Mouse (Mus musculus) intestine, embryonic 14.5 days (tissue): ENCODE measurements around the gene Mrps21. TPM values are rescaled to one million over a fixed set of nuclear protein-coding genes. Genes with fewer than 3 reads are reported as not detected.
"Not testable (repeated sequence)": the region's sequence is repeated elsewhere in the genome, so short reads cannot be mapped to it uniquely, and the experiment has no call there.

ENCODE experiments used
- ATAC-seq: fragments of 200-750 bp; cut with Nextera tagmentation; replicated peaks from 2 replicates; pipeline ENCODE4 v1.8.0; 2017; ENCODE audit warnings: low read depth, moderate number of reproducible peaks, moderate TSS enrichment, moderate library complexity; ENCODE audit not compliant: low FRiP score, low TSS enrichment
- DNase-seq: peaks from one replicate; pipeline ENCODE4 v3.0.0-alpha.2; 2018; ENCODE audit warnings: low spot score
- H3K27ac ChIP-seq: fragments of 300-500 bp; sonication (generic); 2 replicates; pipeline ENCODE4 v1.5.1; 2014; ENCODE audit warnings: low read depth, mild to moderate bottlenecking, control low read depth
- H3K27me3 ChIP-seq: fragments of 300-500 bp; sonication (generic); replicated peaks from 2 replicates; pipeline ENCODE4 v1.6.1; 2014; ENCODE audit warnings: low read length, control low read depth; ENCODE audit not compliant: control insufficient read depth, insufficient read depth
- H3K36me3 ChIP-seq: fragments of 300-500 bp; sonication (generic); 2 replicates; pipeline ENCODE4 v1.6.1; 2014; ENCODE audit warnings: low read length, control low read depth; ENCODE audit not compliant: control insufficient read depth, insufficient read depth
- H3K4me1 ChIP-seq: fragments of 300-500 bp; sonication (generic); replicated peaks from 2 replicates; pipeline ENCODE4 v1.6.1; 2014; ENCODE audit warnings: low read length, control low read depth, mixed read lengths; ENCODE audit not compliant: control insufficient read depth, insufficient read depth
- H3K4me2 ChIP-seq: fragments of 300-500 bp; sonication (generic); 2 replicates; pipeline ENCODE4 v1.6.1; 2014; ENCODE audit warnings: low read length
- H3K4me3 ChIP-seq: fragments of 300-500 bp; sonication (generic); 2 replicates; pipeline ENCODE4 v1.5.1; 2014; ENCODE audit warnings: low read depth, low read length, control low read depth, mixed read lengths
- H3K9ac ChIP-seq: fragments of 300-500 bp; sonication (generic); 2 replicates; pipeline ENCODE4 v1.6.1; 2014; ENCODE audit warnings: mild to moderate bottlenecking, low read length
- H3K9me3 ChIP-seq: fragments of 300-500 bp; sonication (generic); 2 replicates; pipeline ENCODE4 v1.6.1; 2016; ENCODE audit warnings: low read length, control low read depth; ENCODE audit not compliant: control insufficient read depth
- WGBS: fragments of 180-500 bp; shearing (Covaris S2); extraction: QIAGEN DNeasy Blood & Tissue Kit; methylation state at CpG from one replicate; pipeline ENCODE4 v1.1.7; 2014; 5-methylcytosine and 5-hydroxymethylcytosine counted together
- polyA plus RNA-seq: library from polyadenylated mRNA; unstranded; fragments of >200 nt; fragmentation: Nextera tagmentation; extraction: Ambion mirVana; gene quantifications from 2 replicates; pipeline ENCODE4 v1.2.1, GENCODE M21; 2014

The Mrps21 gene
- polyA plus RNA-seq, 1 experiment from 2014 or later: 343 TPM

GRCm38 (mm10) chr3:95865050-95865449 lies 6.3 kb downstream of the Mrps21 start:
- ATAC-seq (no peak), DNase-seq (no peak)
- H3K9me3 ChIP-seq: no peaks in the 10 kb centered on the region
- H3K4me2 ChIP-seq: no peak overlapping the region
- H3K9ac ChIP-seq: no peak overlapping the region
- no peaks in the 10 kb centered on the region for H3K4me1 ChIP-seq
- H3K4me3 ChIP-seq: no peak overlapping the region
- no peaks in the 10 kb centered on the region for H3K27me3 ChIP-seq
- 83% methylated on average over 5 of the region's 5 CpGs for whole genome bisulfite sequencing
- peaks cover 50% of the 10 kb centered on the region for H3K36me3 ChIP-seq
- no peak overlapping the region for H3K27ac ChIP-seq

GRCm38 (mm10) chr3:95863578-95863977 lies 7.7 kb downstream of the Mrps21 start:
- H3K4me2 ChIP-seq: no peak overlapping the region
- ATAC-seq (no peak), DNase-seq (no peak)
- H3K4me3 ChIP-seq: no peak overlapping the region
- peaks cover 41% of the 10 kb centered on the region for H3K36me3 ChIP-seq
- no peaks in the 10 kb centered on the region for H3K4me1 ChIP-seq
- no peak overlapping the region for H3K9ac ChIP-seq
- no peak overlapping the region for H3K27ac ChIP-seq
- 70% methylated on average over 7 of the region's 7 CpGs for WGBS
- H3K27me3 ChIP-seq: no peaks in the 10 kb centered on the region
- H3K9me3 ChIP-seq: no peaks in the 10 kb centered on the region

- peak; percentile 65 for DNase-seq
- no peak overlapping the region for H3K4me3 ChIP-seq
- H3K9me3 ChIP-seq: no peaks in the 10 kb centered on the region
- H3K4me2 ChIP-seq: no peak overlapping the region
- H3K27ac ChIP-seq: no peak overlapping the region
- no peaks in the 10 kb centered on the region for H3K4me1 ChIP-seq
- WGBS: 46% methylated on average over 2 of the region's 2 CpGs
- H3K9ac ChIP-seq: no peak overlapping the region
- peaks cover 25% of the 10 kb centered on the region for H3K36me3 ChIP-seq
- no peak for ATAC-seq
- no peaks in the 10 kb centered on the region for H3K27me3 ChIP-seq
These were observed 9.5 kb downstream of the Mrps21 start for GRCm38 (mm10) chr3:95861796-95862195.

GRCm38 (mm10) chr3:95861216-95861615 lies 10.1 kb downstream of the Mrps21 start:
- Histone ChIP-seq H3K9ac (no peak overlapping the region), H3K9me3 (no peaks in the 10 kb centered on the region)

GRCm38 (mm10) chr3:95860323-95860722 lies 11.0 kb downstream of the Mrps21 start:
- WGBS: 72% methylated on average over 3 of the region's 3 CpGs
- no peak overlapping the region for H3K4me3 ChIP-seq
- H3K27ac ChIP-seq: no peak overlapping the region
- H3K9me3 ChIP-seq: no peaks in the 10 kb centered on the region
- no peak overlapping the region for H3K4me2 ChIP-seq
- peaks cover 21% of the 10 kb centered on the region for H3K36me3 ChIP-seq
- no peak for DNase-seq
- H3K27me3 ChIP-seq: no peaks in the 10 kb centered on the region
- ATAC-seq: no peak
- H3K9ac ChIP-seq: no peak overlapping the region
- H3K4me1 ChIP-seq: no peaks in the 10 kb centered on the region

More at GRCm38 (mm10) chr3:95861216-95861615, 10.1 kb downstream of the Mrps21 start:
- no peak for DNase-seq
- Histone ChIP-seq H3K27ac (no peak overlapping the region), H3K4me3 (no peak overlapping the region), H3K4me1 (no peaks in the 10 kb centered on the region), H3K27me3 (no peaks in the 10 kb centered on the region), H3K36me3 (peaks cover 24% of the 10 kb centered on the region), H3K4me2 (no peak overlapping the region)
- WGBS: 78% methylated on average over 10 of the region's 10 CpGs
- no peak for ATAC-seq

- not testable (repeated sequence) for H3K4me2 ChIP-seq, H3K9ac ChIP-seq, H3K4me1 ChIP-seq, H3K27me3 ChIP-seq, ATAC-seq, H3K9me3 ChIP-seq, H3K4me3 ChIP-seq, DNase-seq, H3K27ac ChIP-seq
- WGBS: 81% methylated on average over 3 of the region's 3 CpGs
- H3K36me3 ChIP-seq: peaks cover 15% of the 10 kb centered on the region
These were observed 13.0 kb downstream of the Mrps21 start for GRCm38 (mm10) chr3:95858278-95858677.

- DNase-seq, H3K4me3 ChIP-seq, H3K9ac ChIP-seq, H3K4me1 ChIP-seq, H3K4me2 ChIP-seq, H3K9me3 ChIP-seq, H3K27ac ChIP-seq, H3K27me3 ChIP-seq, ATAC-seq: not testable (repeated sequence)
- WGBS: 79% methylated on average over 1 of the region's 1 CpGs
- peaks cover 20% of the 10 kb centered on the region for H3K36me3 ChIP-seq
These were observed 14.3 kb downstream of the Mrps21 start for GRCm38 (mm10) chr3:95857050-95857449.

GRCm38 (mm10) chr3:95856115-95856514 lies 15.2 kb downstream of the Mrps21 start:
- Histone ChIP-seq H3K4me2 (peak overlapping the region; percentile 62), H3K4me3 (peak overlapping the region; percentile 88), H3K36me3 (peaks cover 26% of the 10 kb centered on the region), H3K27me3 (no peaks in the 10 kb centered on the region), H3K9ac (peak overlapping the region; percentile 79), H3K4me1 (peaks cover 5% of the 10 kb centered on the region; the same call in 1 of the 2 replicates), H3K27ac (peak overlapping the region; percentile 57), H3K9me3 (no peaks in the 10 kb centered on the region)
- ATAC-seq (peak; percentile 34; the same call in 1 of the 2 replicates), DNase-seq (no peak)
- WGBS: 24% methylated on average over 7 of the region's 7 CpGs

GRCm38 (mm10) chr3:95855502-95856089 lies 15.7 kb downstream of the Mrps21 start, which contains the start of gene Prpf3:
Prpf3 (minus strand) TSS chr3:95855885.
- under 1% methylated on average over 56 of the region's 56 CpGs for WGBS
- Histone ChIP-seq H3K4me1 (peaks cover 5% of the 10 kb centered on the region; the same call in 1 of the 2 replicates), H3K4me2 (peak within 1 kb of the TSS; percentile 62), H3K27ac (peak within 1 kb of the TSS; percentile 57), H3K9ac (peak within 1 kb of the TSS; percentile 79), H3K4me3 (peak within 1 kb of the TSS; percentile 88), H3K36me3 (peaks cover 32% of the 10 kb centered on the region), H3K27me3 (no peaks in the 10 kb centered on the region), H3K9me3 (no peaks in the 10 kb centered on the region)
- DNase-seq: peak; percentile 95
- ATAC-seq: peak; percentile 97
